Mouse (Mus musculus): Measurements from ENCODE around the gene Itga9.

- TF ChIP-seq POLR2A (IDR thresholded peaks at IDR 0.05; ENCODE audit: low read depth, low read length) (no peak), CTCF (conservative IDR thresholded peaks at IDR 0.05; ENCODE audit: insufficient read depth, insufficient read length, low read depth, low read length) (no peak)
Observed at GRCm38 (mm10) chr9:118778596-118778995, 172.1 kb downstream of the Itga9 start.
